Mouse (Mus musculus): ENCODE data around the gene Eid3.

DNA sequence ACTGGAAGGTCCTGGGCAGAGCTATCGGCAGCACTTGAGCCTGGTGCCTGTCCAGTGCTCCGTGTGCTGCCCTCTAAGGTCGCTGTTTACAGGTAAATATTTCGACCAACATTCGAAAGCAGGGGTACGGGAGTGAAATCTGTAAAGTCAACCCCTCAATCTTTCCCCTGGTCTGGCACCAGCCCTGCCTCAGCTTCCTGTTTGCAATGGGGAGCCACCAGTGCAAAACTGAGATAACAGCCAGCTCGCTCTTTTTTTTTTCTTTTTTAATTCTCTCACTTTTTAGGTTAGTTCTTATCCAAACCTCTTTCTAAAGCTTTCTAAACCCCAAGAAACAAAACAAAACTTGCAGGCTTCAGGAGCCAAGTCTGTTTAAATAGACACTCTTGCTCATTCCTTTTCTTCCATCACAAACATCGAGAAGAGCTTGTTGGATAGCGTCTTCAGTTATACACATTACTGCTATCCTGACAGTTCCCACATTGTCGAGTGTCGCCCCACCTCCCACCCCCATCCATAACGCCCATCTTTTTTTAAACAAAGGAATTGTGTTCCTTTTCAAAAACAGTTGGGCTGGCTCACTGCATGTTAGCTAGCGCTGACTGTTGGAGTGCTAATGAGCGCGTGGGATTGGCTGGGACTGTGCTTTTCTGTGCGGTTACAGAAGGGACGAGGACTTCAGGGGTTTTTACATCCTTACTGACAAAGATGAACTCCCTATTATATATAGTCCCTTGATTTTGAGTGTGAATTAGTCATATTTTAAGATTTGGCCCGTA is 27.6 kb downstream of the Eid3 start:
- TF ChIP-seq CTCF (IDR thresholded peaks at IDR 0.05; ENCODE audit: extremely low read depth, insufficient read depth, insufficient read length, insufficient replicate concordance) = no peak
- TF ChIP-seq POLR2A (IDR thresholded peaks at IDR 0.05; ENCODE audit: low read depth, low read length) = no peak
